Mouse (Mus musculus): ENCODE measurements around the gene Bhlhe41.
A peak's percentile ranks its signal among the peaks of the same experiment; 100 is the strongest.

DNA sequence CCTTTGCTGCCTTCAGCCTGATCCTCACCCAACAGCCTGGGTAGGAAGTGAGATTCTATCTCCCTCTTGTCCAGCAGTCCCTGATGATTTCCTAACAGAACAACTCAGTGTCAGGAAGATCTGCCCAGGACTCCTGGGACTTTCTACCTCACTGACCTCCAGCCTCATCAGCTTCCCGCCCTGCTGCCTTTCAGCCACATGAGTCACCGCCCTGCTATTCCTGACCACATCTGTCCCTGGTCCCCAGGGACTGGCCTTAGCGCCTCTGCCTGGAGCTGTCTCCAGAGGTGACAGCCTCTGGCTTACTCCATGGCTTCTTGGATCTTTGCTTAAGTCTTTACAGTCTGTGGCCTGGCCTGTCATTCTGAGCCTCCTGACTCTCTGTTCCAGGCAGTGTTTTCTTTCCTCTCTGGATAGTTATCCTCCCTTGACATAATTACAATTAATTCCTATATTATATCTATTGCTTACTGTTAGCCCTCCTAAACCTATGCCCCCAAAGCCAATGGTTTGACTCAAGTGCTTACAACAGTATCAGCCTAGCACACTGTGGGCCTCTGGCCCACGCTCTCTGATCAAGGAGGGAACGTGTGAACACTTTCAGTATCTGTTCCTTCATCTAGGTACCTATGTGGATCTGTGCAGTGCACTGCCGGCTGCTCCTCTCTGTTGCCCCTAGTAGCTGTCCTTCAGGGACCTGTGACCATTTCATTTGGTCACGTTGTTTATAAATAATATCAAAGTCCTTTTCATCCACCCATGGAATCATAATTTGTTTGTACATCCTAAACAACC, 40.9 kb upstream of the Bhlhe41 start:
- no peak for TF ChIP-seq CTCF (IDR thresholded peaks at IDR 0.05; ENCODE audit: control insufficient read depth, insufficient read depth, insufficient read length)
- TF ChIP-seq CEBPB (IDR thresholded peaks at IDR 0.05; ENCODE audit: low read depth) = no peak
- no peak for TF ChIP-seq MYOG (IDR thresholded peaks at IDR 0.05; ENCODE audit: control insufficient read depth, extremely low read depth, insufficient read length)
- TF ChIP-seq MAX (IDR thresholded peaks at IDR 0.05) = no peak
- no peak for TF ChIP-seq USF1 (IDR thresholded peaks at IDR 0.05; ENCODE audit: low read depth)
- peak; percentile 54 for TF ChIP-seq MYOD1 (IDR thresholded peaks at IDR 0.05; ENCODE audit: control insufficient read depth, insufficient read length, low read depth)
- peak; percentile 64 for TF ChIP-seq FOSL1 (IDR thresholded peaks at IDR 0.05; ENCODE audit: insufficient read depth, low read length, poor library complexity, severe bottlenecking)
